Mouse (Mus musculus) intestine, embryonic 16.5 days (tissue): ENCODE results near the gene Fam78a. TPM values are rescaled to one million over a fixed set of nuclear protein-coding genes. Genes with fewer than 3 reads are reported as not detected.

Source experiments
- ATAC-seq: fragments of 200-750 bp; cut with Nextera tagmentation; 2 replicates; pipeline ENCODE4 v1.8.0; 2017; ENCODE audit warnings: moderate TSS enrichment, moderate library complexity
- H3K27ac ChIP-seq: fragments of 300-500 bp; sonication (generic); 2 replicates; pipeline ENCODE4 v1.5.1; 2014; ENCODE audit warnings: mild to moderate bottlenecking, low read length
- H3K27me3 ChIP-seq: fragments of 300-500 bp; sonication (generic); replicated peaks from 2 replicates; pipeline ENCODE4 v1.6.1; 2014; ENCODE audit warnings: low read length, control low read depth, mixed read lengths; ENCODE audit not compliant: control insufficient read depth, insufficient read depth
- H3K36me3 ChIP-seq: fragments of 300-500 bp; sonication (generic); 2 replicates; pipeline ENCODE4 v1.6.1; 2014; ENCODE audit warnings: low read length, control low read depth; ENCODE audit not compliant: control insufficient read depth, insufficient read depth
- H3K4me1 ChIP-seq: fragments of 300-500 bp; sonication (generic); 2 replicates; pipeline ENCODE4 v1.6.1; 2014; ENCODE audit warnings: low read length, control low read depth, mixed read lengths; ENCODE audit not compliant: control insufficient read depth, insufficient read depth
- H3K4me2 ChIP-seq: fragments of 300-500 bp; sonication (generic); 2 replicates; pipeline ENCODE4 v1.6.1; 2014; ENCODE audit warnings: low read depth, low read length, control low read depth
- H3K4me3 ChIP-seq: fragments of 300-500 bp; sonication (generic); 2 replicates; pipeline ENCODE4 v1.5.1; 2014; ENCODE audit warnings: mild to moderate bottlenecking, low read length
- H3K9ac ChIP-seq: fragments of 300-500 bp; sonication (generic); 2 replicates; pipeline ENCODE4 v1.6.1; 2014; ENCODE audit warnings: low read depth, low read length
- H3K9me3 ChIP-seq: fragments of 300-500 bp; sonication (generic); 2 replicates; pipeline ENCODE4 v1.6.1; 2016; ENCODE audit warnings: low read length, control low read depth; ENCODE audit not compliant: control insufficient read depth
- WGBS: fragments of 180-500 bp; shearing (Covaris S2); extraction: QIAGEN DNeasy Blood & Tissue Kit; methylation state at CpG from one replicate; pipeline ENCODE4 v1.1.7; 2014; 5-methylcytosine and 5-hydroxymethylcytosine counted together
- polyA plus RNA-seq: library from polyadenylated mRNA; unstranded; fragments of >200 nt; fragmentation: Nextera tagmentation; extraction: Ambion mirVana; gene quantifications from 2 replicates; pipeline ENCODE4 v1.2.1, GENCODE M21; 2015

Fam78a gene
- polyA plus RNA-seq, 1 experiment from 2014 or later = 2.2 TPM

GRCm38 (mm10) chr2:32089606-32090005 is 4.9 kb upstream of the Fam78a start:
- Histone ChIP-seq H3K36me3 (no peaks in the 10 kb centered on the region), H3K9ac (no peak overlapping the region), H3K9me3 (no peaks in the 10 kb centered on the region), H3K4me2 (no peak overlapping the region), H3K27ac (no peak overlapping the region), H3K27me3 (peaks cover 14% of the 10 kb centered on the region), H3K4me3 (no peak overlapping the region), H3K4me1 (no peaks in the 10 kb centered on the region)
- no peak for ATAC-seq
- WGBS = 66% methylated on average over 3 of the region's 3 CpGs

- Histone ChIP-seq H3K9me3 (no peaks in the 10 kb centered on the region), H3K4me3 (peak overlapping the region; percentile 25), H3K36me3 (no peaks in the 10 kb centered on the region), H3K4me1 (peaks cover 6% of the 10 kb centered on the region; the same call in 1 of the 2 replicates), H3K4me2 (peak overlapping the region; percentile 45), H3K27me3 (peaks cover 17% of the 10 kb centered on the region), H3K27ac (no peak overlapping the region), H3K9ac (peak overlapping the region; percentile 41)
- WGBS = 7% methylated on average over 35 of the region's 35 CpGs
- ATAC-seq = no peak
Observed at GRCm38 (mm10) chr2:32088372-32088981, 3.8 kb upstream of the Fam78a start.

DNA sequence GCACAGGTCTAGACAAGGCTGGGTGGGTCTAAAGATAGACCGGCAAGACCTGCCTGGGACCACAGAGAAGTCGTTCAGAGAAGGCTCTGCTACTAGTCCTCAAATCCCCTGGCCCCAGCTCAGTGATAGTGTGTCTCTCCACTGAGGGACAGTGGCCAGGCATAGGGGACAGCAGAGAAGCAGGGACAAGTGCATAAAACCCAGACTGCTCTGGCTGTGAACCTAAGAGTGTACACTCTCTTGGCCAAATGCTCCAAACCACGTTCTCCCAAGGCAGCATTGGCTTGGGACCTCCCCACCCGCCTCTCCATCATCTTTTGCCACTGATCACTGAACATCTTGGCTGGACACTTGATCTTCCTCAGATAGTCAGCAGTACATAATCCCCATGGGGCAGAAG is 2.9 kb upstream of the Fam78a start:
- H3K9ac ChIP-seq = no peak overlapping the region
- no peak overlapping the region for H3K4me3 ChIP-seq
- H3K27ac ChIP-seq = no peak overlapping the region
- H3K4me1 ChIP-seq = peaks cover 7% of the 10 kb centered on the region; the same call in 1 of the 2 replicates
- H3K9me3 ChIP-seq = no peaks in the 10 kb centered on the region
- no peak for ATAC-seq
- H3K4me2 ChIP-seq = no peak overlapping the region
- WGBS = 59% methylated on average over 4 of the region's 4 CpGs
- peaks cover 24% of the 10 kb centered on the region for H3K27me3 ChIP-seq
- H3K36me3 ChIP-seq = no peaks in the 10 kb centered on the region

DNA sequence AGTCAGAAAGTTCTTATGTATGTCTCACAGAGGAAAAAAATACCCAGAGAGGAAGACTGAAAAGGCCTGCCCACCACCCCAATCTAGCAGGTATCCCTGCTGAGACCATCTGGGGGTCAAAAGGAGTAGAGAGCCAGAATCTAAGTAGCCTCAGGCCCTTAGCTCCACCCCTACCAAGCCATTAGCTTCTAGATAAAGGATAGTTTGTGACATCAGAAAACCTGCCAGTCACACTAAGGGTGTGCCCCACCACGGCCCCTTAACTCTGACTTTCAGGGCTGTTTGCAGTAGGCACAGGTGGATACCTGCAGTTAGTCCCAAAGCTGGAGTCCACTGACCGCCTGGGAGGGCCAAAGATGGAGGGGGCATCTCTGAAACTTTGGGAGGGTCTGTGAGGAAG is 574 bp upstream of the Fam78a start:
- Histone ChIP-seq H3K4me3 (no peak overlapping the region), H3K27ac (no peak overlapping the region), H3K9ac (no peak overlapping the region), H3K4me1 (peaks cover 7% of the 10 kb centered on the region; the same call in 1 of the 2 replicates), H3K4me2 (no peak overlapping the region), H3K27me3 (peaks cover 28% of the 10 kb centered on the region), H3K9me3 (no peaks in the 10 kb centered on the region), H3K36me3 (no peaks in the 10 kb centered on the region)
- no peak for ATAC-seq
- 76% methylated on average over 2 of the region's 2 CpGs for WGBS

DNA sequence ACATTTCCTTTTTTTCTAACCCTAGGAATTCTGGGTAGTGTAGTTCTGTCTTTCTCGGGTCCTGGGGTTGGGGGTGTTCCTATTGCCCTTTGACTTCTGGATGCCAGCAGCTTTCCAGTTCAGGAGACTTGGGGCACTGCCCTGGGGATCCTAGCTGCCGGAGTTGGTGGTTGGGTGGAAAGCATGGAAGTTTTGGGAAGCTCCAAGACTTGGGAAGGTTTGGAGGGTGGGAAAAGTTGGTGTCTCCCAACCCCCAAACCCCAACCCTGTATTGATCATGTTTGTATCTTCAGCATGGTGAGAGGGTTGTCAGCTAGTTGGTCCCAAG is 179 bp upstream of the Fam78a start:
- no peak overlapping the region for H3K27ac ChIP-seq
- H3K36me3 ChIP-seq = no peaks in the 10 kb centered on the region
- peak overlapping the region; percentile 68 for H3K4me3 ChIP-seq
- no peak for ATAC-seq
- H3K9me3 ChIP-seq = no peaks in the 10 kb centered on the region
- WGBS = 29% methylated on average over 2 of the region's 2 CpGs
- H3K4me2 ChIP-seq = peak overlapping the region; percentile 97
- peak overlapping the region; percentile 71; the same call in 1 of the 2 replicates for H3K9ac ChIP-seq
- H3K27me3 ChIP-seq = peaks cover 28% of the 10 kb centered on the region
- peaks cover 7% of the 10 kb centered on the region; the same call in 1 of the 2 replicates for H3K4me1 ChIP-seq

- Histone ChIP-seq H3K4me2 (peak overlapping the region; percentile 97), H3K27ac (no peak overlapping the region), H3K4me1 (peaks cover 7% of the 10 kb centered on the region; the same call in 1 of the 2 replicates), H3K4me3 (peak overlapping the region; percentile 68), H3K9ac (peak overlapping the region; percentile 71), H3K27me3 (peaks cover 25% of the 10 kb centered on the region), H3K36me3 (no peaks in the 10 kb centered on the region), H3K9me3 (no peaks in the 10 kb centered on the region)
- under 1% methylated on average over 91 of the region's 91 CpGs for WGBS
- ATAC-seq = peak; percentile 66
Observed at GRCm38 (mm10) chr2:32083159-32084011, 1.3 kb downstream of the Fam78a start.

DNA sequence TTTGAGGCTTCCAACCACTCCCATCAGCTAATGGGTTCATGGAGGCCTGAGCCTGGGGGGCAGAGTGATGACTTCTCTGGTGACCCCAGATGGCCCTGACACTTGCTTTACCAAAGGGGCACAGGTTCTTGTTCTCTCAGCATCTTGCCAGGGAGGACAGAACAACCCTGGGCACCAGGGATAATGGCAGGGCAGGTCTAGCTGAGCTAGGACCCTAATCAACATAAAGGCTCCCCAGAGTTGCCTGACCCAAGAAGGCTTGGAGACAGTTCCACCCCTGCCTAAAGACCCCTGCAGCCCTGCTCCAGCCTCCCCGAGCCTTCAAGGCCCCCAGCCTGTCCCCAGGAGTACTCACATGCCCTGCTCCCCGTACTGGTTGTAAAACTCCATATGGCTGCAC is 2.4 kb downstream of the Fam78a start:
- WGBS = 44% methylated on average over 2 of the region's 2 CpGs
- H3K36me3 ChIP-seq = no peaks in the 10 kb centered on the region
- H3K4me2 ChIP-seq = peak overlapping the region; percentile 97
- H3K4me1 ChIP-seq = peaks cover 7% of the 10 kb centered on the region; the same call in 1 of the 2 replicates
- no peak for ATAC-seq
- no peak overlapping the region for H3K27ac ChIP-seq
- H3K9ac ChIP-seq = peak overlapping the region; percentile 71
- H3K4me3 ChIP-seq = peak overlapping the region; percentile 68
- H3K9me3 ChIP-seq = no peaks in the 10 kb centered on the region
- peaks cover 16% of the 10 kb centered on the region for H3K27me3 ChIP-seq

DNA sequence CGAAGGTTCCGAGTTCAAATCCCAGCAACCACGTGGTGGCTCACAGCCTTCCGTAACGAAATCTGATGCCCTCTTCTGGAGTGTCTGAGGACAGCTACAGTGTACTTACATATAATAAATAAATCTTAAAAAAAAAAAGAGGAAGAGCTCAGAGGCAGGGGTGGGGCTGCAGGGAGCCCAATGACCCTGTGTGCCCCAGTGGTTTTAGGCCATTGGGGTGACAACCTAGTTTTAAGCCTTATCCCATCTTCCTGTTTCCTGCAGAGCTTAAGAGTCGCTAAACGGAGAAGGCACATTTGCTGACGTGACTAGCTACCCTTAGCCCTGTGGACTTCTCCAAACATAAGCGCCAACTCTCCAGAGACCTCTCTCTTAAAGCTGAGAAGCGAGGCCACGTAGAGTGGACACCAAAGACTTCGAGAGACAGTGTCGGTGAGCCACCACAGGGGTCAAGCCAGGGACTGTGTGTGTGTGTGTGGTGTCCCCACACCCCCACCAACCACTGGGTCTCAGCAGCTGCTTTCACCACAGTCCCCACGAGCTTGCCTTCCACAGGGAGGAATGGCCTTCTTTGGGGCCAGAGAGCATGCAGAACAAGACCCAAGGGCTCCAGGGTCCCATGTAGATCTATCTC is 3.2 kb downstream of the Fam78a start:
- no peak for ATAC-seq
- H3K9ac ChIP-seq = no peak overlapping the region
- 82% methylated on average over 14 of the region's 14 CpGs for WGBS
- no peaks in the 10 kb centered on the region for H3K9me3 ChIP-seq
- H3K4me1 ChIP-seq = peaks cover 7% of the 10 kb centered on the region; the same call in 1 of the 2 replicates
- no peaks in the 10 kb centered on the region for H3K36me3 ChIP-seq
- no peak overlapping the region for H3K27ac ChIP-seq
- H3K27me3 ChIP-seq = peaks cover 14% of the 10 kb centered on the region
- H3K4me3 ChIP-seq = peak overlapping the region; percentile 68; the same call in 1 of the 2 replicates
- peak overlapping the region; percentile 97; the same call in 1 of the 2 replicates for H3K4me2 ChIP-seq

DNA sequence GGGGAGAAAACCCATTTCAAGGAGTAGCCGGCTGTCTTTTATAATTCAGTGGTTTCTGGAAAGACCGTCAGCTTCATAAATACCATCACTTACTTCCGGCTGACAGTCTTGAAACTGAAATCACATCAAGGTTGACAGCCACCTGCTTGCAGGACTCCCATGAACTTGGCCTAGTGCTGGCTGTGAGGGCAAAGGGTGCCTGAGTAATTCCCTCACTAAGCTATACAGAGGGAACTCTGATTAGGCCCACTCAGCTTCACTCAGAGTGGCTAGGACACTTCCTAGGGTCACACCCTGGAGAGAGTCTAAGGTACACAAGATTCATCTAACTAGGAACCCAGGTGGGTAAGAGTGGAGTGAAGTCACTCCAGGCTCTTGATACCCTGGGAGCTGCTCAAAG is 4.0 kb downstream of the Fam78a start:
- H3K9me3 ChIP-seq = no peaks in the 10 kb centered on the region

More for the DNA sequence above, 4.0 kb downstream of the Fam78a start:
- Histone ChIP-seq H3K9ac (no peak overlapping the region), H3K4me1 (peaks cover 7% of the 10 kb centered on the region; the same call in 1 of the 2 replicates), H3K36me3 (no peaks in the 10 kb centered on the region), H3K4me2 (no peak overlapping the region), H3K27me3 (peaks cover 14% of the 10 kb centered on the region), H3K4me3 (no peak overlapping the region), H3K27ac (peak overlapping the region; percentile 14; the same call in 1 of the 2 replicates)
- peak; percentile 62 for ATAC-seq
- WGBS = 79% methylated on average over 3 of the region's 3 CpGs
